Mouse (Mus musculus): ENCODE results near the gene Echdc3.

The Echdc3 gene

GRCm38 (mm10) chr2:6168560-6168959 is 44.3 kb downstream of the Echdc3 start:
- no peak for DNase-seq (ENCODE audit: low read depth, low spot score)

GRCm38 (mm10) chr2:6167843-6168558 is 44.8 kb downstream of the Echdc3 start:
- DNase-seq (ENCODE audit: low read depth, low spot score), result peak; percentile 74

- DNase-seq (ENCODE audit: low read depth, low spot score), result no peak
Measured at GRCm38 (mm10) chr2:6165771-6166170, 47.1 kb downstream of the Echdc3 start.

- no peak for DNase-seq (ENCODE audit: low read depth, low spot score)
Measured at GRCm38 (mm10) chr2:6164606-6165290, 48.1 kb downstream of the Echdc3 start.

- no peak for DNase-seq (ENCODE audit: low read depth, low spot score)
Measured at GRCm38 (mm10) chr2:6162366-6163040, 50.3 kb downstream of the Echdc3 start.

- no peak for DNase-seq (ENCODE audit: low read depth, low spot score)
Measured at GRCm38 (mm10) chr2:6159735-6160134, 53.1 kb downstream of the Echdc3 start.

DNA sequence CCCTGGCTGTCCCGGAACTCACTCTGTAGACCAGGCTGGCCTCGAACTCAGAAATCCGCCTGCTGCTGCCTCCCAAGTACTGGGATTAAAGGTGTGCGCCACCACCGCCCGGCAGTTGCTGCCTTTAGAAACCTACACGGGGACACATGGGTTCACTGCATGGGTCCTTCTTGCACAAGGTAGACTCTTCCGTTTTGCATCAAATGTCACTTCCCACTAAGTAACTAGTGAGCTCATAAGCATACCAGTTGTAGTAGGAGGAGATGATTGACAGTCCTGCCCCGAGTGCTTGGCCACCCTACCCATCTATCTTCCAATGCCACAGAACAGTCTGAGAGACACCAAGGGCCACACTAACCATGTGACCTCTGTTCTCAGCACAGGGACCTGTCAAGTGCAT is 53.6 kb downstream of the Echdc3 start:
- DNase-seq (ENCODE audit: low read depth, low spot score), result no peak

DNA sequence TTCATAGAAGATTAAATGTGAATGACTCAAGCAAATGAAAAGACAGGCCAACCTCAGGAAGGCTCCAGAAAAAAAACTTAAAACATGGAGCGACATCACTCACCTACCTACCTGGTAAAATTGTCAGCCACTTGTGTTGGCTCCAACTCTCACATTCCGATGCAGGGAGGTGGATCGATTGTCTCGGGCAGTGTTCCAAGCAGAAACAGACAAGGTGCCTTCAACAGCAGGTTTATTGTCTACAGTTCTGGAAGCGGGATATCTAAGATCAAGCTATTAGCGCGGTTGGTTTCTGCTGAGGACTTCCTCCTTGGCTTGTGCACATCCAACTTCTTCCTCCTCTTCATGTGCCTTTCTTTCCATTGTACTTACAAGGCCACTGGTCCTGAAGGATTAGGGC is 55.2 kb downstream of the Echdc3 start:
- no peak for DNase-seq (ENCODE audit: low read depth, low spot score)

- DNase-seq (ENCODE audit: low read depth, low spot score), result no peak
Measured at GRCm38 (mm10) chr2:6157208-6157607, 55.6 kb downstream of the Echdc3 start.

DNA sequence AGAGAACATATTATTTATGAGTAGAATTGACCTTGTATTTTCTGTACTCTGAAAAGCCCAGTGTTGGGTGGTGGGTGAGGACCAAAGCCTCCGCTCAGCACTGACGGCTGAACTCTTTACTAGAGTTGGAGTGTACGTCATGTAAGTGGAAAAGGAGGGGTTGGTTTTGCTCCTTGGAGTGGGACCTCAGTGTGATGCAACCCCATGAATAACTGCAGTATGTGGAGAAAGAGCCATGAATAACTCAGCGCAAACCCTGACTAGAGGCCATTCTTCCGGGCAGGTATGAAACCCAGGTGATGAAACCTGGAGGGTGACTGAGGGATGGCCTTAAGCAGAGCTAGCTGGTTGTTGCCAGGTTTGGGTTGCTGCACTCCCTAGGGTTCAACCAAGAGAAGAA is 63.0 kb downstream of the Echdc3 start:
- DNase-seq (ENCODE audit: low read depth, low spot score), result no peak

DNA sequence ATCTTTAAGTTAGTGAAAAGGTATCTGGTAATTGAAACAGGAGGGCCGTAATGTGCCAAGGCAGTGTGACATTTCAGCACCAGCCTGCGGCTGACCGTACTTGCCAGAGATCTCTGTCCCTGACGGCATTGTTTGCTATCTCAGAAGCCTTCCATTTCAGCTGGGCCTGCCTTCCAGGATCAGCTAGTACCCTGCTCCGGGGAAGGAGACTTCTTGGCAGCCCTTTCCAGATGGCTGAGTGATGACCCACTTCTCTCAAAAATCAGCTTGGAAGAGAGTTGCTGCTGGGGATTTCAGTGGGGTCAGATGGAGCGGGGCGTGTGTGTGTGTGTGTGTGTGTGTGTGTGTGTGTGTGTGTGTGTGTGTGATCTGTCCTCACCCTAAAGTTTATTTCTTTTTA is 65.9 kb downstream of the Echdc3 start:
- no peak for DNase-seq (ENCODE audit: low read depth, low spot score)

GRCm38 (mm10) chr2:6146257-6146656 is 66.6 kb downstream of the Echdc3 start:
- peak; percentile 20 for DNase-seq (ENCODE audit: low read depth, low spot score)

DNA sequence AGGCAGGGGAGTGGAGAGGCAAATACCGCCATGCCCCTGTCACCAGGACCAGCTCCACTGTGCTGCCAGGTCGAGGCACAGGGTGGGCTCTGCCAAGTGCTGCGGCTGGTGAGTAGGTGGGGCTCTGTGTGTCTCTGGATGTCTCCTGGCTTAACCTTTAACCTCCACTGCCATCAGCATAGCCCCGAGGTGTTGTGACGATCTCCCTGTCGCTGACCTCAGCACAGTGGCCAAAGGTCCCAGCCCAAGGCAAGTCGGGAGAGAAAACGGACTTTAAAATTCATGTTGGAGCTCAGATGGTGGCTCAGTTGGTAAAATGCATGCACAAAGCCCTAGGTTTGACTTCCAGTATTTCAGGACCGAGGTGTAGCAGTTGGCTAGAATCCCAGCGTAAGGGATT is 67.2 kb downstream of the Echdc3 start:
- no peak for DNase-seq (ENCODE audit: low read depth, low spot score)

DNA sequence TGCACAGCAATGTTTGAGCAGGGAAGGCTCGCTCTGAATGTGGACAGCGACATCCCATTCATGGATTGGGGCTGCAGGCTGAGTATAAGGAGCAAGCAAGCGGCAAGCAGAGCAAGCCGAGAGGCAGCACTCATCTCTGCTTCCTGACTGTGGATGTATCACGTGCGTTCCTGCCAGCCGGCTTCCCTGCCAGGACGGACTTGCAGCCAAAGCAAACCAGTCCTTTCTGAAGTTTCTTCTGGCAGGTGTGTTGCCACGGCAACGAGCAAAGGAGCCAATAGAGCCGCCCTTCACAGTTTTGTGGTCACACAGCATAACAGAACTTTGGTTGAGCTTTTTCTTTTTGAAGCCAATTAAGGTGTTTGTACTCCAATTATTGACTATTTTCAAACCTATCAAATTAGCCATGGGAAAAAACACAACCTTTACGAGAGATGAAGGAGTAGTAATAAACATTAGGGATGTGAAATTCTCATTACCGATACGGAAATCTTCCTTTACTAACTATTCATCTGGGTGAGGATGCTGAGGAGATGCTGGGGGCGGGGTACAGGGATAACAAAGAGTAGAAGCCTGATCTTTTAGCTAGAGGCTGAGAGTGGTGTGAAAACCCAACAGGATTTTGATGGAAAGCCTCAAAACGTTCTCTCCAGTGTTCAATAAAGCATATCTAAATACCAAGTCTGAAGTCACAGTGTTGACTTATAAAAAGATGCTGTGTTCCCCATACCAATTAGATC is 69.7 kb downstream of the Echdc3 start:
- no peak for DNase-seq (ENCODE audit: low read depth, low spot score)

GRCm38 (mm10) chr2:6140572-6141161 is 72.2 kb downstream of the Echdc3 start:
- DNase-seq (ENCODE audit: low read depth, low spot score), result no peak

Measured in retina, postnatal 7 days (tissue).